In the genomic region with DNA sequence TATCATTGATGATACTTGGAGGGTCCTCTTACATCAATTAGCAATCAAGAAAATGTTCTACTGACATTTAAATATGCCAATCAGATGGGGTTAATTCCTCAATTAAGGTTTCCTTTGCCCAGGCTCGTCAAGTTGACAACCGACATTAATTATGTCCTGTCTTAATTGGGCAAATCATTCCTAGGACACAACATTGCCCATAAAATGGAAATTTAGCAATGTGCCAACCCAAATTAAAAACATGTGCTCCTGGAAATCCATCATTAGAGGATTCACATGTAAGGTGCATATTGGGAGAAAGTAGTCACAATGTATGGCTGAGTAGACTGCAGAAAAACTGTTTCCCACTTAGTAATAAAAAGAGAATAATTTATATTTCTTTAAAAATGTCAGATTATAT, we compare ENCODE assay signal across 31 mouse cellular contexts.
DNase-seq lines count a peak whose midpoint lies in the region; ATAC-seq and TF ChIP-seq lines count a peak whose summit lies in the region.
"Had no signal": no experiment of that assay in that cellular context is flagged by ENCODE, and none has a peak within 500 bp of the region (broad histone marks: within the 10 kb centered on the region; RNA-seq: fewer than 3 reads in every experiment).

No protein-coding gene starts in this region.

- peak; percentile 90 for DNase-seq in brain, embryonic 14.5 days (ENCODE audit: low read depth)
- peak; percentile 2 for DNase-seq in retina, postnatal 1 day
- no peak for DNase-seq in urinary bladder, postnatal 36 days (ENCODE audit: low spot score in 2 of 2)
- no peak for DNase-seq in layer of hippocampus, adult 18-20 months (ENCODE audit: low spot score in 2 of 2)
- DNase-seq in adipocyte (ENCODE audit: low spot score): no peak
- DNase-seq: adrenal gland, postnatal 10 days; adrenal gland, postnatal 36 days; cerebellum, adult 11 months; cerebellum, adult 2 months; cerebellum, adult 9-11 months; cerebellum, postnatal 25 days; gastrocnemius, adult 2 months; gastrocnemius, postnatal 14 days; heart, adult 11 months; heart, postnatal 10 days; heart, postnatal 36 days; kidney, adult 2 months had no signal

- no peaks in the 10 kb centered on the region for H3K9me3 ChIP-seq in forebrain, embryonic 13.5 days (replicated peaks)
- no peaks in the 10 kb centered on the region for H3K9me3 ChIP-seq in forebrain, embryonic 16.5 days (ENCODE audit: control insufficient read depth, low read length)
- H3K9me3 ChIP-seq: embryonic facial prominence, embryonic 10.5 days; embryonic facial prominence, embryonic 13.5 days; heart, embryonic 15.5 days; hindbrain, embryonic 10.5 days; hindbrain, embryonic 13.5 days had no signal

- no peak for TF ChIP-seq CTCF in brain, embryonic 14.5 days (IDR thresholded peaks at IDR 0.05; ENCODE audit: borderline replicate concordance, extremely low read depth, insufficient read depth, insufficient read length)

- peaks cover 11% of the 10 kb centered on the region; the same call in 1 of the 2 replicates for H3K4me1 ChIP-seq in forebrain, embryonic 13.5 days
- peaks cover 7% of the 10 kb centered on the region for H3K4me1 ChIP-seq in forebrain, embryonic 16.5 days (replicated peaks; ENCODE audit: control insufficient read depth, insufficient read depth, low read length)
- H3K4me1 ChIP-seq: embryonic facial prominence, embryonic 10.5 days; embryonic facial prominence, embryonic 13.5 days; heart, embryonic 15.5 days; hindbrain, embryonic 10.5 days; hindbrain, embryonic 13.5 days had no signal

- no peak for TF ChIP-seq POLR2A in brain, embryonic 14.5 days (IDR thresholded peaks at IDR 0.05; ENCODE audit: borderline replicate concordance, extremely low read depth, insufficient read depth, insufficient read length, poor library complexity, severe bottlenecking)

- 29% methylated on average over 2 of the region's 2 CpGs for WGBS in forebrain, embryonic 13.5 days
- 33% methylated on average over 2 of the region's 2 CpGs for WGBS in forebrain, embryonic 16.5 days

- H3K4me3 ChIP-seq in forebrain, embryonic 13.5 days: no peak overlapping the region
- no peak overlapping the region for H3K4me3 ChIP-seq in forebrain, embryonic 16.5 days (replicated peaks; ENCODE audit: low read length)
- H3K4me3 ChIP-seq: embryonic facial prominence, embryonic 10.5 days; embryonic facial prominence, embryonic 13.5 days; erythroblast, embryonic 14.5 days; gastrocnemius, adult 2 months; heart, embryonic 15.5 days; hindbrain, embryonic 10.5 days; hindbrain, embryonic 13.5 days had no signal

- H3K27me3 ChIP-seq in forebrain, embryonic 13.5 days: no peaks in the 10 kb centered on the region
- H3K27me3 ChIP-seq in forebrain, embryonic 16.5 days (replicated peaks; ENCODE audit: control insufficient read depth, insufficient read depth, low read length): no peaks in the 10 kb centered on the region
- H3K27me3 ChIP-seq: embryonic facial prominence, embryonic 13.5 days; heart, embryonic 15.5 days; hindbrain, embryonic 13.5 days had no signal

- no peak overlapping the region for H3K27ac ChIP-seq in forebrain, embryonic 13.5 days
- H3K27ac ChIP-seq in forebrain, embryonic 16.5 days (ENCODE audit: low read length): no peak overlapping the region
- H3K27ac ChIP-seq: embryonic facial prominence, embryonic 10.5 days; embryonic facial prominence, embryonic 13.5 days; gastrocnemius, adult 2 months; heart, embryonic 15.5 days; hindbrain, embryonic 10.5 days; hindbrain, embryonic 13.5 days had no signal

- H3K4me2 ChIP-seq in forebrain, embryonic 13.5 days: no peak overlapping the region
- no peak overlapping the region for H3K4me2 ChIP-seq in forebrain, embryonic 16.5 days (ENCODE audit: low read length)
- H3K4me2 ChIP-seq: embryonic facial prominence, embryonic 13.5 days; heart, embryonic 11.5 days; heart, embryonic 15.5 days; hindbrain, embryonic 13.5 days had no signal

- H3K9ac ChIP-seq in forebrain, embryonic 13.5 days: no peak overlapping the region
- H3K9ac ChIP-seq in forebrain, embryonic 16.5 days (replicated peaks; ENCODE audit: low read depth, low read length): no peak overlapping the region
- H3K9ac ChIP-seq: embryonic facial prominence, embryonic 13.5 days; heart, embryonic 15.5 days; hindbrain, embryonic 13.5 days had no signal

- peak; percentile 65 for ATAC-seq in forebrain, embryonic 13.5 days
- ATAC-seq in forebrain, embryonic 16.5 days: peak; percentile 30; the same call in 1 of the 2 replicates
- ATAC-seq: activated CD4-positive, CD25-positive, alpha-beta regulatory T cell, adult 4 months; CD4-positive, CD25-positive, alpha-beta regulatory T cell, adult 4 months; hindbrain, embryonic 16.5 days; inflammation-experienced regulatory T-cells, adult 6 months; intestine, embryonic 16.5 days had no signal

- H3K36me3 ChIP-seq in forebrain, embryonic 13.5 days (ENCODE audit: poor library complexity, severe bottlenecking): no peaks in the 10 kb centered on the region
- H3K36me3 ChIP-seq in forebrain, embryonic 16.5 days (ENCODE audit: control insufficient read depth, insufficient read depth): no peaks in the 10 kb centered on the region
- H3K36me3 ChIP-seq: embryonic facial prominence, embryonic 10.5 days; embryonic facial prominence, embryonic 13.5 days; heart, embryonic 15.5 days; hindbrain, embryonic 10.5 days; hindbrain, embryonic 13.5 days had no signal

Comparison
In these comparisons a context has a peak if more than half of its experiments do, and no peak if none do; other contexts are left out.
1. DNase-seq: peak in brain, embryonic 14.5 days (single experiment) and retina, postnatal 1 day (single experiment); none in urinary bladder, postnatal 36 days (0 of 2), layer of hippocampus, adult 18-20 months (0 of 2) and adipocyte (single experiment).